Comparison of ENCODE assay signal across 8 mouse cellular contexts in the genomic region with DNA sequence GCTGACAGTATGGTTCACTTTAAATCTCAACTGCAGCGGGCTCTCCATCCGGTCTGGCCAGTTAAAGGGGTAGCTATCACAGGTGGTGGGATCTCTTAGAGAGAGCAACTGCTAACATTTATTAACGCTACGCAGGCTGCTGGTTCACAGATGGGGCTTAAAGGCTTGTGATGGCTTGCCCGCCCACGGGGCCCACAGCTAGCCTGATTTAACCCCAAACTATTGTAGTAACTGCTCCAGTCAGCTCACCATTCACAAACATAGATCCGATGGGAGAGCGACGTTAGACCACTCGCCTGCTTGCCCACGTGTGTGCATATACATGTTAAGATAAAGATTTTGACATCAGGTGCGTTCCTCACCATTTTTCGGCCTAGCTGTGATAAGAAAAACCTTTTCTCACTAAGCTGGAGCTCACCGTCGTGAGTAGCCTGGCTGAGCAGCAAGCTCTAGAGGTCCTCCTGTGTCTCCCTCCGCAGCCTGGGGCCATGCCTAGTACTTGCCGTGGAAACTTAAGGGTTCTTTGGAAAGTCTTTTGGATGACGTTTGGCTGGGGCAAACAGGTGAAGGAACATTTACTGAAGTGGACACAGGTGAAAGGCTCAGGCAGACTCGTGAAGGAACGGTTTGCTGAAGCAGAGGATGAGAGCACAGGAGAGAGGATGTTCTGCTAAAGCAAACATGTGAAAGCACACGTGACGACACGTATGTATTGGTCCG. TPM values are rescaled to one million over a fixed set of nuclear protein-coding genes. Genes with fewer than 3 reads are reported as not detected.
A peak's percentile ranks its signal among the peaks of the same experiment; 100 is the strongest.
DNase-seq lines count a peak whose midpoint lies in the region; ATAC-seq and TF ChIP-seq lines count a peak whose summit lies in the region.

No protein-coding gene starts in this region.

- H3K27me3 ChIP-seq in neural tube, embryonic 11.5 days (ENCODE audit: control insufficient read depth, insufficient read depth, low read length), result no peaks in the 10 kb centered on the region
- H3K27me3 ChIP-seq in liver, embryonic 13.5 days, result no peaks in the 10 kb centered on the region

- 57% methylated on average over 24 of the region's 24 CpGs for WGBS in neural tube, embryonic 11.5 days
- 60% methylated on average over 24 of the region's 24 CpGs for whole genome bisulfite sequencing in liver, embryonic 13.5 days (ENCODE audit: insufficient replicate concordance)

- no peaks in the 10 kb centered on the region for H3K36me3 ChIP-seq in neural tube, embryonic 11.5 days (ENCODE audit: control insufficient read depth, insufficient read depth, low read length)
- peaks cover 3% of the 10 kb centered on the region; the same call in 1 of the 2 replicates for H3K36me3 ChIP-seq in liver, embryonic 13.5 days

- intact Hi-C loops in gastrocnemius, adult 2 months (cut with DNase I), result no loop called here

- H3K9ac ChIP-seq in neural tube, embryonic 11.5 days (ENCODE audit: low read length), result 0 out of 2 replicates have a peak overlapping the region, but pooled peaks have one; percentile 12
- no peak overlapping the region for H3K9ac ChIP-seq in liver, embryonic 13.5 days

- no peak for ATAC-seq in neural tube, embryonic 11.5 days (ENCODE audit: insufficient read depth, low FRiP score, low TSS enrichment)
- ATAC-seq in liver, embryonic 13.5 days (ENCODE audit: low read depth), result no peak

- peak overlapping the region; percentile 68 for H3K4me3 ChIP-seq in gastrocnemius, adult 2 months
- no peak overlapping the region for H3K4me3 ChIP-seq in neural tube, embryonic 11.5 days (ENCODE audit: low read depth, low read length)
- no peak overlapping the region for H3K4me3 ChIP-seq in liver, embryonic 13.5 days (replicated peaks)

- no peak for TF ChIP-seq CTCF in gastrocnemius, adult 2 months (IDR thresholded peaks at IDR 0.05)

- no peaks in the 10 kb centered on the region for H3K9me3 ChIP-seq in neural tube, embryonic 11.5 days (ENCODE audit: control insufficient read depth, low read length)
- no peaks in the 10 kb centered on the region for H3K9me3 ChIP-seq in liver, embryonic 13.5 days (replicated peaks)

- H3K27ac ChIP-seq in gastrocnemius, adult 2 months, result peak overlapping the region; percentile 83
- no peak overlapping the region for H3K27ac ChIP-seq in neural tube, embryonic 11.5 days (ENCODE audit: low read depth, low read length)
- no peak overlapping the region for H3K27ac ChIP-seq in liver, embryonic 13.5 days

- no peak for DNase-seq in gastrocnemius, adult 2 months
- DNase-seq in gastrocnemius, postnatal 4 days (ENCODE audit: low spot score in 2 of 2), result no peak
- DNase-seq in neural tube, embryonic 11.5 days (ENCODE audit: low spot score), result no peak
- no peak for DNase-seq in neural tube, embryonic 10.5 days (ENCODE audit: extremely low spot score, low spot score)
- DNase-seq in liver, embryonic 13.5 days, result no peak
- no peak for DNase-seq in adrenal gland, postnatal 25 days
- DNase-seq in ovary, adult 18-20 months (ENCODE audit: low spot score), result no peak
- DNase-seq in layer of hippocampus, postnatal 36 days, result no peak

- H3K4me1 ChIP-seq in neural tube, embryonic 11.5 days (ENCODE audit: control insufficient read depth, insufficient read depth, low read length), result peaks cover 11% of the 10 kb centered on the region
- H3K4me1 ChIP-seq in liver, embryonic 13.5 days (replicated peaks), result peaks cover 54% of the 10 kb centered on the region

- H3K4me2 ChIP-seq in neural tube, embryonic 11.5 days (ENCODE audit: low read depth), result peak overlapping the region; percentile 41; the same call in 1 of the 2 replicates
- peak overlapping the region; percentile 22; the same call in 1 of the 2 replicates for H3K4me2 ChIP-seq in liver, embryonic 13.5 days

RNA-seq across cellular contexts. Expression of a gene that starts 13.8 kb away (rescaled TPM):
- 10 to 100 TPM; 29.2 to 47.3 TPM for total RNA-seq in gastrocnemius, adult 2 months (2021)
- total RNA-seq in gastrocnemius, postnatal 4 days (2021), result 10 to 100 TPM; 70.0 to 78.2 TPM
- polyA plus RNA-seq in neural tube, embryonic 11.5 days (2014; fragmentation: Nextera tagmentation; extraction: Ambion mirVana), result 10.8 and 10.9 TPM in 2 replicates
- polyA plus RNA-seq in liver, embryonic 13.5 days (2015; fragmentation: Nextera tagmentation; extraction: Ambion mirVana), result 7.4 and 9.5 TPM in 2 replicates
- 33.3 and 36.8 TPM in 2 replicates for total RNA-seq in adrenal gland, postnatal 25 days (2021)
- 1 to 10 TPM; 8.2 to 8.9 TPM for total RNA-seq in layer of hippocampus, postnatal 36 days (2021)
